Mouse (Mus musculus) thymus, adult 18-20 months (tissue): ENCODE data around the gene Ccdc121.

Source experiments
- DNase-seq, 2 experiments: peaks; one replicate each; pipeline ENCODE4 v3.0.0; 2022; ENCODE audit warnings: mixed read lengths in 2 of 2

Gene Ccdc121

DNA sequence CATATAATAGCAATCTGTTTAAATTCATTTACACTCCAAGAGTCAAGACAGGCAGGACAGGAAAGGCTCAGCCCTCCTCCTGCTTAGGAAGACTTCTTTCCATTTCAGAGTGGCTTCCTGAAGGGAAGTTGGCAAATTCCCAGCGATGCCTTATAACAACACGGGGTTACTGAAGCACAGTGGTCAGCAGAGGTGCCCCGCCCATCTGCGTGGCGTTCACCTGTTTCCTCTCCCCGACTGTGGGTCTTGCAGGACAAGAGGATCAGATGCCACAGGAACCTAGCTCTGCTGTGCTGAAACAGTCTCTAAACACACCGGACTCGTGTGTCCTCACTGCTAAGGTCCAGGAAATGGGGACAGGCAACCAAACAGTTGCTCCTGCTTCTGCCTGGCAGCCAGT, 5.9 kb downstream of the Ccdc121 start:
- no peak for DNase-seq

DNA sequence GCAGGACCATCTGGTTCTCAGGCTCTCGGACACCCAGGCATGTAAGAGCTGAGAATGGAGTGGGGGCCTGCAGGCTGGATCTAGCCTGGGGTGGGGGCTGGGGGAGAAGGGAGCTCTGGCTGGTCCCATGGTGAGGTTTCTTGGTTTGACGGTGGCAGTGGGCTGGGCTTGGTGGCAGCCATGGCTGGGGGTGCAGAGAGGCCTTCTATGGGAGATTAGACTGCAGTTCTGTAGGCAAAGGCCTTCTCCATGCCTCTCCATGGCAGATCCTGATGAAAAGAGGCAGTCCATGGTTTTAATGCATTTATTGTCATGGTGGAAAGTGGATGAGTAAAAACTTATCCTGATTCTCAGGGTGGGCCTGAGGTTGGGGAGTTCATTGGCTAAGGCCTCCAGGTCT, 7.8 kb downstream of the Ccdc121 start:
- DNase-seq: no peak

DNA sequence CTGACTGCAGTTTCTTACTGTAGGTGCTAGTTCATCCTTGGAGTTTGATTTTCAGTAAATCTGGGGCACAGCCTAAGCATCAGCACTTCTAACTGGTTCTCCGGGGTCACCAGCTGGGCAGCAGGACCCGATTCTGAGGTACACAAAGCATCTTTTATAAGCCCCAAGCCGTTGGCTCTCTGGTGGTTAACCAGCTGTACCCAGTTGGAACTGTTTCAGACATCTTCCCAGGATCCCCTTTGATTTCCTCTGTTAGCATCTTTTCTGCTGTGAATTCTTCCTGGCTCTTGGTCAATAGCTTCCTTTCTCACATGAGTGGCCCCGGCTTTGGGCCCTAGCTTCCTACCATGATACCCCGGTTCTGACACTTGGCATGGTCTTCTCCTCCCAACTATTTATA, 26.6 kb downstream of the Ccdc121 start:
- DNase-seq: no peak

DNA sequence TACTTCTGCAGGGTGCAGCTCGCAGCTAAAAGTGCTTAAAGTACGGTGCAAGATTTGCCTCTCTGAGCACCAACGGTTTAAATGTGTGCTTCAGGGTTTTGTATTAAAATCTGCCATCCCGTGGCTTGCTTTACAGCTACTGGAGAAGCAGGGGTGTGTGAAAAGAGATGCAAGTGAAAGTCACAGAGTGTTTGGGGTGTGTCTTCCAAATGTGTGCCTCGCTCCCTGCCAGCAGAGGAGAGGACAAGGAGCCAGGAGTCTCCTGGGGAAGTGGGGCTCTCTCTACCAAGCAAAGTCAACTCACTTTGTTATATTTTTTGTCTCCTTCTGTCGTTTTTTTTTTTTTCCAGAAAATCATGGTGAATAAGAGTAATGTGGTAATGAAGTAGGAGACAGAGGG, 34.7 kb downstream of the Ccdc121 start:
- no peak for DNase-seq

DNA sequence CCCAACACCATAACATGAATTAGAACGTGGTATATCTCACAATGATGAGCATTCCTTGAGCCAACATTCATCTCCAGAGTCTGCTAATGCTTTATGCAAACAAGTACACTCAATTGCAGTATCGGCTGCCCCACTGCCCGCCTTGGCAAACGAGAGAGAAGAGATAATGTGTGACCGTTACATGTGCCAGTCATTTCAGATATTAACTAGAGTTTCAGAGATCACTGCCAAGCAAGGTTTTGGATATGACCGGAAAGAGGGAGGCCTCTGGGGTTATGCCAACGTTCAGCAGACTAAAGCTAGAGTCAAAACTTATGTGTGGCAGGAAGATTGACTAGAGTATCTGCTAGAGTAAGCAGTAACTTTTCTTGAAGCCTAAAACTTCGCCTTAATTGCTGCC, 35.1 kb downstream of the Ccdc121 start:
- DNase-seq: no peak

DNA sequence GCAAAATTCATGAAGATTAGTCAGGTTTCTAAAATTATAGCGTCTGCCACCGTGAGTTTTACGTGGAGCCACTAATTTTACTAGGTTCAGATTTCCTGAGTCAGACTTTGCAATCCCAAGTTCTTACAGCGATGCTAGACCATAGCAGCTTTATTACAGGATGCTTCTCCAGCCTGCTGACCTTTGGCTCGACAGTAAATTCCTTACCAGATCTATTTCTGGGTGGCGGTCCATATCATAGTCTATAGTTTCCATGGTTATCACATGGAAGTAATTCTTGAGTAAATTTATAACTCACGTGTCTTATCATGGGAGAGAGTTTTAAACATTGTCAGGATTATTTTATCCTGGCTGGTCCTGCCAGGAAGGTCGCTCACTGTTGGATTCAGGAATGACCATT, 41.8 kb downstream of the Ccdc121 start:
- no peak for DNase-seq

DNA sequence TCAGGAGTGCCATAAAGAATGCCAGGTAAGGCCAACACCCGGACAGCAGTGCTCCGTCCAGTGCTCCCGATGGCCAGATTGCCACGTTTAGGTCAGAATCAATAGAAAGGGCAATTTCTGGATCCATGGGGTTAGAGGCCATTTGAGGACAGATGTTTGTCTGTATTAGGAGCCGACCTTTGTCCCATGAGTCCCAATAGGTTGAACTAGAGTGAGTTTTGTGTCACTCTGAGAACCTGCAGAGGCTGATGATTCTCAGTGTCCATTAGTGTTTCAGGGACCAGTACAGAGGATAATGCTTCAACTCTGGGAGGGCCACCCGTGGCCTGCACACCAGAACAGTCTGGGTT, 44.0 kb downstream of the Ccdc121 start:
- DNase-seq: no peak

DNA sequence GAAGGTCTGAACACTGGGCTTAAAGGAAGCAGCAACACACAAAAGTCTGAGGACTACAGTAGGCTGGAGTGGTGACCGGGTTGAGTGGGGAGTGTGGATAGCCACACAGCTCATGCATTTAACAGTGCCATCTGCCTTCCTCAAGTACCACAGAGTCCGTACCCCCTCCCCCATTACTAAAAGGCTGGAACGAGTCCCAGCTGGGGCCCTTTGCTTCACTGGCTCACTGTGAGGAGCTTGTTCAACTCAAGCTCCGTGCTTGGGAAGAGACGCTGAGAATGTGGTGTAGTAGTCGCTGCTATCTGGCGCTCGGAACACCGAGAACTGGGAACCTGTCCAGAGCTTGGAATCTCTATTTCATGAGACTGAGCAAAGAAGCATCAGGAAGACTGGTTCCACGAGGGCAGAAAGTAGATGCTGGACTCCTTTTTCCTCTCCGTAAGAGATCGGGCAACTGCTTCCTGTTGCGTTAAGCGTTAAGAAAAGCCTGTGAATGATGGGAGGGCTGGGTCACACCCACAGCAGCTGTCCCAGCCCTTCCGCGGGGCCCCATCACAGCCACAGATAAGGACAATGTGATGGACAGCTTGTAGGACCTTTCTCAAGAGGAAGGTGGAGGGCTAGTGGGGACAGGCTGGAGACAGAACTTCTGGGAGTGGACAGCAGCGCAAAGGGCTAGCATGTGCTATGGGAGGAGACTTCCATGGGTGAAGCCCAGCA, 44.5 kb downstream of the Ccdc121 start:
- no peak for DNase-seq

DNA sequence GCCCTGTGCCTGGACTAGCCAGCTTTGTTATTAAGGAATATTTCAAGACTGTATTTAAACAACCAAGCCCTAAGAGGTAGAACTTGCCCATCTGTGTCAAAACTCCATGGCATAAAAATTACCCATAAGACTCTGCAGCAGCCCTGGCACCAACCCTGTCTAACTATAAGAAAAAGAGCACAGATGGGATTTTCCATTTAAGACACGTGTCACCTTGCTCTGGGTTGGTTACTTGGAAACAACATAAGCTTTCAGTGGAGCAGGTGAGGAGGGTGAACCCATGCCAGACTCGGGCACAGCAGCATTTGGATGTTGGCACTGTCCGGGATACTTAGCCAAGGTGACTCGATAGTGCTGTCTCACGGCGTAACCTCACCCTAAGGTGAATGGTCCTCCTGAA, 45.2 kb downstream of the Ccdc121 start:
- no peak for DNase-seq

DNA sequence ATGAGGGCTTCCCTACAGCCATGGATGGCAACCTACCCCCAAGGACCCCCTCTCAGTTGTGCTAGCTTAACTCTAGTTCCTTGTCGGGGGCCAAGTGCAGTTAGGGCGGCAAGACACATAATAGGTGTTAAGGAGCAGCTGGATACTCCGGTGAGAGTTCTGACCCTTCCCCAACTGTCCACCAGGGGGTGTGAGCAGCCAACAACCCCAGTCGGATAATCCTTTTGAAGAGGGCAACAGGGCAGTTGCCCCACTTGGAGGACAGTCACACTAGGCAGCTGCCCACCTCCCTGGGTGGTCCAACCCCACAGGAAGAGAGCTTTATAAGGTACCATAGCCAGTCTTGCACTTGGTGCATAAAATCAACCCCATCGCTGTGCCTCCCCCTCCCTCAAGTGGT, 46.2 kb downstream of the Ccdc121 start:
- DNase-seq: no peak

DNA sequence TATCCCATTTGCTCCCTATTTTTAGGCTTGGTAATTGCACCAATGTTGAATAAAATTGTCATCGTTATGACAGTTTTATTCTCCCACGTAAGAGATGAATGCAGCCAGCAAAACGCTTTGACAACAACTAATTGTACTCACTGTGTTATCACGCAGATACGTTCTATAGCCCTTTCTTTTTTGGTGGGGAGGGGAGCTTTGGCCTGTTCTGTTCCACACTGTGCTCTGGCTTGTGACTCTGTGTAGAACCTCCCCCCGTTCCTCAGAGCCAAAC, 48.4 kb downstream of the Ccdc121 start:
- no peak for DNase-seq

DNA sequence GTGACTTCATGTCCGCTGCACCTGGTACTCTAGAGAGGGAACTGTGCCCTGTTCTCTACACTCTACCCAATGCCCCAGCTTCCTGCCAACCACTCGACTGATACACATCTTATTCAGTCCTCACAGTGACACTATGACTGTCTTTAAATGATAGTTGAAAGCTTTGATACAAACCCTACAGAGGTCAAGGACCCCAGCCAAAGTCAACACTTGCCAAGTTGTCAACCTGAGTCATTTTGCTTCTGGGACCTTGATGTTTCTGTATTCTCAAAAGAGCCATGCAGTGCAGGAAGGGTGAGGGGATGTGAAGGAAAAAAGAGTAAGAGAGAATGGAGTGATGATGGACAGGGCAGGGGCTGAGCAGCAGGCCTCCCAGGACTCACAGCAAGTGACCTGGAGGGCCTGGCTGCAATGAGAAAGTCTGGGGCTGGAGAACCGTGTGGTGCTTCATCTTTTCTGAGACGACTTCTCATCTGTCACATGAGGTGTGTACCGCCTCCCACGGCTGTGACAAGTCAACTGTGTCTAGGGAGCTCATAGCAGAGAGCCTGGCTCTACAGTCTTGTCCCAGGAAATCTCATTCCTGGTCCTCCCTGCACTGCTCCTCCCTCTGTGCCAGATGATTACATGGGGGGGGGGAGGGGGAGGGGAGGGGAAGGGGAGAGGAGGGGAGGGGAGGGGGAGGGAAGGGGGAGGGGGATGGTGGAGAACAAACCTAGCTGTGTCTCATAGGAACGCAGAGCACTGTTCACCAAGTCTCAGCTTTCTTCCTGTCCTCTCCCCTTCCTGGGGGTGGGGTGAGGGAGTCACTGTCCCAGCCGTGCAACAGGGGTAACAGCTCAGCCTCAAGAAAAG, 49.0 kb downstream of the Ccdc121 start:
- no peak for DNase-seq

DNA sequence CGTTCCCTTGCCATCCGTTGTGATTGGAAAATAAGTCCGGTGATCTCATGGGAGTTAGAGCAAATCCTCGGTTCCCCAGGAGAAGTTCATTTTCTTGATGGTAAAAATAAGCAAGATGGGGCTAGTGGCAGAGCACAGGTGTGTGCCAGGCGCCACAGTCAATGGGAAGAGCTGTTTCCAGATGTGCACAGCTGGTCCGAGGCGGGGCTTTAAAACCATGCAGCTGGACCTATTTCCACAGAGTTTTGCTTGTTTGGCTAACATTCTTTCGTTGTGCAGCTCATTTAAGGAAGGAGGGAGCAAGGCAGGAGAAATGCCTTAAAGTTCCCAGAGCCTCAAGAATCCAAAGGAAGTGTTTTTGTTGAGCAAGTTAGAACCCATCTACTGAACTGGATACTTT, 49.8 kb downstream of the Ccdc121 start:
- no peak for DNase-seq

DNA sequence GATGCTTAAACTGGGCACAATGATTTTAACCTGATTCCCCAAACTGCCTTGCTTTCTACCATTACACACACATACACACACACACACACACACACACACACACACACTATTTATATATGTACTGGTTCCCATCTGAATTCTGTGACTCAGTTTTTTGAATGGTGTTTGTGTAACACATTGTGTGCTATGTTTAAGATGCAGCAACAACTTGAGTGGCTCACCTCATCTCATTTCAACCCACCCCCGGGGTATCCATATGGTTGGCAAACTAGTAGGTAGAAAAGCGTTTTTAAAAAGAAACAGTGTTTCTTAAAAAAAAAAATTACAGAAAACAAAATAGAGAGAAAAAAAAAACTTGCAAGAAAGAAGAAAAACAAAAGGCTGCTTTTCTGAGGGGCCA, 51.0 kb downstream of the Ccdc121 start:
- no peak for DNase-seq
